Mouse (Mus musculus): Measurements from ENCODE around the gene Tpst1. TPM values are rescaled to one million over a fixed set of nuclear protein-coding genes. Genes with fewer than 3 reads are reported as not detected.

The Tpst1 gene
- polyA plus RNA-seq, 1 experiment, result 41.6 TPM

DNA sequence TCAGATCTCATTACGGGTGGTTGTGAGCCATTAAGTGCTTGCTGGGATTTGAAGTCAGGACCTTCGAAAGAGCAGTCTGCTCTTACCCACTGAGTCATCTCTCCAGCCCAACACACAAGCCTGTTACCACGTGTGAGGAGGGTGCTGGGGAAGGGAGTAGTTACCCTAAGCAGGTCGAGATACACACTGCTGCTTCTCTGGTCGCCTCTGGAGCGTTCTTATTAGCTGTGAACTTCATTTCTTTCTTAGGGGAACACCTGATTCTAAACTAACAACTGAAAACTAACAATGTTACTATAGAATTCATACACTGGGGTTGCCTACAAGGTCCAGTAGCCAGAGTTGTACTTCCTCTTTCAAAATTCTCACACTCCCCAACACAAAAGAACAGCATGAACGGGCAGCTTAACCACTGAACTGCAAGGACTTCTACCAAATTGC, 86.7 kb downstream of the Tpst1 start:
- Histone ChIP-seq H3K27me3 (ENCODE audit: control insufficient read depth, insufficient read depth, low read length) (no peaks in the 10 kb centered on the region), H3K27ac (ENCODE audit: insufficient read depth, low read length) (no peak overlapping the region), H3K4me3 (replicated peaks; ENCODE audit: insufficient read depth, low read depth, low read length) (no peak overlapping the region), H3K4me1 (ENCODE audit: control insufficient read depth, insufficient read depth, low read length) (no peaks in the 10 kb centered on the region)
- 58% methylated on average over 7 of the region's 7 CpGs for WGBS
- TF ChIP-seq CTCF (IDR thresholded peaks at IDR 0.05; ENCODE audit: borderline replicate concordance, insufficient read depth, low read depth, low read length) (no peak), POLR2A (IDR thresholded peaks at IDR 0.05; ENCODE audit: borderline replicate concordance, insufficient read depth, low read length) (no peak)
- DNase-seq, result no peak

- Histone ChIP-seq H3K27me3 (ENCODE audit: control insufficient read depth, insufficient read depth, low read length) (no peaks in the 10 kb centered on the region; the same call in 1 of the 2 replicates), H3K4me3 (replicated peaks; ENCODE audit: insufficient read depth, low read depth, low read length) (no peak overlapping the region), H3K4me1 (ENCODE audit: control insufficient read depth, insufficient read depth, low read length) (no peaks in the 10 kb centered on the region), H3K27ac (ENCODE audit: insufficient read depth, low read length) (no peak overlapping the region)
- TF ChIP-seq POLR2A (IDR thresholded peaks at IDR 0.05; ENCODE audit: borderline replicate concordance, insufficient read depth, low read length), result no peak
- TF ChIP-seq CTCF (IDR thresholded peaks at IDR 0.05; ENCODE audit: borderline replicate concordance, insufficient read depth, low read depth, low read length), result peak; percentile 84
- peak; percentile 71 to 75 for DNase-seq
- WGBS, result 5% methylated on average over 7 of the region's 7 CpGs
These were observed 90.5 kb downstream of the Tpst1 start for GRCm38 (mm10) chr5:130163670-130164069.

DNA sequence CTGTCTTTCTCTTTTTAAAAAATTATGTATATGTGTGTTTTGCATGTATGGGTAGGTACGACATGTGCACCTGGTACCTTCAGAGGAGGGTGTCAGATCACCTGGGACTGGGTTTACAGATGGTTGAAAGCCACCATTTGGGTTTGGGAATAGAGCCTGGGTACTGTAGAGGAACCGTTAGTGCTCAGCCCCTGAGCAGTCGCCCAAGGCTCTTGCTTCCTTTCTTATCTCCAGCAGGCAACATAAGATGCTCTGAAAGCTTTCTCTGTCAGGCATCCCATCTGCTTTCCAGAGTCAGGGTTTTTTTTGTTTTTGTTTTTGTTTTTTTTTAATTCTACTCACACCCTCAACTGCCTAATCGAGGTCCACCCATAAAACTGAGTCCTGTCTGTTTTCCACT, 92.1 kb downstream of the Tpst1 start:
- H3K27ac ChIP-seq (ENCODE audit: insufficient read depth, low read length), result no peak overlapping the region
- H3K27me3 ChIP-seq (ENCODE audit: control insufficient read depth, insufficient read depth, low read length), result no peaks in the 10 kb centered on the region; the same call in 1 of the 2 replicates
- H3K4me1 ChIP-seq (ENCODE audit: control insufficient read depth, insufficient read depth, low read length), result no peaks in the 10 kb centered on the region
- no peak for DNase-seq
- 77% methylated on average over 4 of the region's 4 CpGs for WGBS
- TF ChIP-seq CTCF (IDR thresholded peaks at IDR 0.05; ENCODE audit: borderline replicate concordance, insufficient read depth, low read depth, low read length) (no peak), POLR2A (IDR thresholded peaks at IDR 0.05; ENCODE audit: borderline replicate concordance, insufficient read depth, low read length) (no peak)
- H3K4me3 ChIP-seq (replicated peaks; ENCODE audit: insufficient read depth, low read depth, low read length), result no peak overlapping the region

DNA sequence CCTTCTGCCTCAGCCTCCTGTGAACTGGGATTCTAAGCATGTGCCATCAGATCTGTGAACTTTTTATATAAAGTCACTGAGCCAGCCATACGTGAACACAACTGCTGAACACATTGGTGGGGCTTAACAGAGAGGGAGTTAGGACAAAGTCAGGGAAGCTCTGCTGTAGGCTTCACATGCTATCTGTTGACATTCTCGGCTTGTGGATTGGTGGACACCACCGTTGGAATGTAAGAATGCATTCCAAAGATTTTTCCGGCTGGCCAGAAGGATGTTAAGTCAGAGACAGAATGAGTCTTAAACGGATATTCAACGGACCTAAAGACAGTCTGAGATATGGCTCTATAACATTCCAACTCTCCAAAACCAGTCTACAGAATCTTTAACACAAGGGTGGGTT, 96.0 kb downstream of the Tpst1 start:
- Histone ChIP-seq H3K27ac (ENCODE audit: insufficient read depth, low read length) (no peak overlapping the region), H3K4me3 (replicated peaks; ENCODE audit: insufficient read depth, low read depth, low read length) (no peak overlapping the region), H3K27me3 (ENCODE audit: control insufficient read depth, insufficient read depth, low read length) (no peaks in the 10 kb centered on the region; the same call in 1 of the 2 replicates), H3K4me1 (ENCODE audit: control insufficient read depth, insufficient read depth, low read length) (peaks cover 5% of the 10 kb centered on the region)
- DNase-seq, result no peak
- WGBS, result 74% methylated on average over 6 of the region's 6 CpGs
- TF ChIP-seq POLR2A (IDR thresholded peaks at IDR 0.05; ENCODE audit: borderline replicate concordance, insufficient read depth, low read length) (no peak), CTCF (IDR thresholded peaks at IDR 0.05; ENCODE audit: borderline replicate concordance, insufficient read depth, low read depth, low read length) (no peak)

DNA sequence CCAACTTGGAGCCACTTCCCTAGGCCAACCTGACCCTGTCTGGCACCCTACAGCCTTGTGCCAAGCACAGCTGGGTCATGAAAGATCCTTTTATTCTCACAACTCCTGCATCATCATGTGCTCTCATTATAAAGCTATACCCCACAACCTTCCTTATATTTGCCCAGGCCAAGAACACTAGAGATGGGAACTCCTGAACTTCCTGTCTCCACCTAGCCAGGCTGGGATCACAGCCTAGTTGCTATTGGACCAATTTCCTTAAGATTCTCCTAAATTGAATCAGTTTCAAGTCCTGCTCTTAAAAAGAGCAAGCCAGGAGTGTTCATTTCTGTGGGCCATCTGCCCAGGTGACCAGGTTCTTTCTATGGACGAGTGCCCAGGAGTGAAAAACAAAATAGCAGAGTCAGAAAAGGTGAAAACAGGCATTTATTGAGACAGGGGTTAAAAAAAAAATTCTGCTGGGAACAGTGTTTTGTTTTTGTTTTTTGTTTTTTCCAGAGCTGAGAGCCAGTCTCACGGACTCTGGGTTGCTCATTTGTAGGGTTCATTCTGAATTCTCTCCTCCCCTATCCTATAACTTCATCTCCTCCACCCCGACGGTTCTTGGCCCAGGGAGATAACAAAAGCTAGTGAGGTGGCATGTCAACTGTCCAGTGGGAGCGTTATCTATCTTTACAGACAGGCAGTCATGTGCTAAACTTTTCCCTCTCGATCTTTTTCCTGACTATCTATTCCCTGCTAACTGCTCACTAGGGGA, 97.7 kb downstream of the Tpst1 start:
- no peak for TF ChIP-seq POLR2A (IDR thresholded peaks at IDR 0.05; ENCODE audit: borderline replicate concordance, insufficient read depth, low read length)
- TF ChIP-seq CTCF (IDR thresholded peaks at IDR 0.05; ENCODE audit: borderline replicate concordance, insufficient read depth, low read depth, low read length), result no peak
- WGBS, result 2% methylated on average over 6 of the region's 6 CpGs

GRCm38 (mm10) chr5:130171423-130171954, 98.4 kb downstream of the Tpst1 start, which contains the start of gene Rabgef1:
Rabgef1 (plus strand) TSS chr5:130171798.
- under 1% methylated on average over 55 of the region's 62 CpGs for WGBS
- peaks cover 5% of the 10 kb centered on the region for H3K4me1 ChIP-seq (ENCODE audit: control insufficient read depth, insufficient read depth, low read length)

More for the DNA sequence above, 97.7 kb downstream of the Tpst1 start:
- Histone ChIP-seq H3K4me3 (replicated peaks; ENCODE audit: insufficient read depth, low read depth, low read length) (peak overlapping the region; percentile 80), H3K27me3 (ENCODE audit: control insufficient read depth, insufficient read depth, low read length) (no peaks in the 10 kb centered on the region), H3K4me1 (ENCODE audit: control insufficient read depth, insufficient read depth, low read length) (peaks cover 5% of the 10 kb centered on the region), H3K27ac (ENCODE audit: insufficient read depth, low read length) (peak overlapping the region; percentile 68)
- DNase-seq, result no peak

GRCm38 (mm10) chr5:130171956-130172601, 99.0 kb downstream of the Tpst1 start:
- Histone ChIP-seq H3K4me3 (replicated peaks; ENCODE audit: insufficient read depth, low read depth, low read length) (peak overlapping the region; percentile 80), H3K27ac (ENCODE audit: insufficient read depth, low read length) (peak overlapping the region; percentile 43; the same call in 1 of the 2 replicates), H3K27me3 (ENCODE audit: control insufficient read depth, insufficient read depth, low read length) (no peaks in the 10 kb centered on the region), H3K4me1 (ENCODE audit: control insufficient read depth, insufficient read depth, low read length) (peaks cover 5% of the 10 kb centered on the region)
- WGBS, result under 1% methylated on average over 46 of the region's 46 CpGs
- TF ChIP-seq POLR2A (IDR thresholded peaks at IDR 0.05; ENCODE audit: borderline replicate concordance, insufficient read depth, low read length), result no peak
- TF ChIP-seq CTCF (IDR thresholded peaks at IDR 0.05; ENCODE audit: borderline replicate concordance, insufficient read depth, low read depth, low read length), result no peak
- no peak for DNase-seq

More at GRCm38 (mm10) chr5:130171423-130171954, 98.4 kb downstream of the Tpst1 start, which contains the start of gene Rabgef1:
- Histone ChIP-seq H3K27me3 (ENCODE audit: control insufficient read depth, insufficient read depth, low read length) (no peaks in the 10 kb centered on the region), H3K27ac (ENCODE audit: insufficient read depth, low read length) (peak within 1 kb of the TSS; percentile 68), H3K4me3 (replicated peaks; ENCODE audit: insufficient read depth, low read depth, low read length) (peak within 1 kb of the TSS; percentile 80)
- no peak for TF ChIP-seq CTCF (IDR thresholded peaks at IDR 0.05; ENCODE audit: borderline replicate concordance, insufficient read depth, low read depth, low read length)
- peak; percentile 99 for TF ChIP-seq POLR2A (IDR thresholded peaks at IDR 0.05; ENCODE audit: borderline replicate concordance, insufficient read depth, low read length)
- peak; percentile 94 to 96 for DNase-seq
